Comparison of ENCODE assay signal across 17 mouse cellular contexts in genomic region chr19:8993625-8993912, GRCm38 (mm10). TPM values are rescaled to one million over a fixed set of nuclear protein-coding genes. Genes with fewer than 3 reads are reported as not detected.
DNase-seq lines count a peak whose midpoint lies in the region; ATAC-seq and TF ChIP-seq lines count a peak whose summit lies in the region.
"Had no signal": no experiment of that assay in that cellular context is flagged by ENCODE, and none has a peak within 500 bp of the region (broad histone marks: within the 10 kb centered on the region; RNA-seq: fewer than 3 reads in every experiment).

No protein-coding gene starts in this region.

- no peaks in the 10 kb centered on the region for H3K36me3 ChIP-seq in embryonic facial prominence, embryonic 12.5 days
- no peaks in the 10 kb centered on the region for H3K36me3 ChIP-seq in embryonic facial prominence, embryonic 10.5 days (replicated peaks)
- H3K36me3 ChIP-seq in kidney, adult 2 months (ENCODE audit: control insufficient read depth, insufficient read depth, low read length) = no peaks in the 10 kb centered on the region
- H3K36me3 ChIP-seq in kidney, embryonic 14.5 days (ENCODE audit: control insufficient read depth, insufficient read depth, low read length) = no peaks in the 10 kb centered on the region
- no peaks in the 10 kb centered on the region for H3K36me3 ChIP-seq in limb, embryonic 13.5 days
- H3K36me3 ChIP-seq in hindbrain, embryonic 16.5 days (ENCODE audit: control insufficient read depth, insufficient read depth, low read length) = no peaks in the 10 kb centered on the region
- H3K36me3 ChIP-seq: hindbrain, embryonic 13.5 days; liver, embryonic 13.5 days; neural tube, embryonic 15.5 days had no signal

- H3K4me1 ChIP-seq in embryonic facial prominence, embryonic 12.5 days = peaks cover 56% of the 10 kb centered on the region
- H3K4me1 ChIP-seq in embryonic facial prominence, embryonic 10.5 days = peaks cover 59% of the 10 kb centered on the region
- H3K4me1 ChIP-seq in kidney, adult 2 months (ENCODE audit: control insufficient read depth, insufficient read depth, low read length) = peaks cover 20% of the 10 kb centered on the region
- peaks cover 36% of the 10 kb centered on the region for H3K4me1 ChIP-seq in kidney, embryonic 14.5 days (ENCODE audit: control insufficient read depth, insufficient read depth, low read length)
- peaks cover 28% of the 10 kb centered on the region for H3K4me1 ChIP-seq in brown adipose tissue, adult 24 weeks (ENCODE audit: control insufficient read depth, insufficient read depth, insufficient read length, low read length)
- H3K4me1 ChIP-seq in limb, embryonic 13.5 days = peaks cover 82% of the 10 kb centered on the region
- peaks cover 17% of the 10 kb centered on the region for H3K4me1 ChIP-seq in hindbrain, embryonic 16.5 days (ENCODE audit: control insufficient read depth, insufficient read depth, low read depth, low read length)

- no peaks in the 10 kb centered on the region for H3K9me3 ChIP-seq in embryonic facial prominence, embryonic 12.5 days
- H3K9me3 ChIP-seq in embryonic facial prominence, embryonic 10.5 days = no peaks in the 10 kb centered on the region
- H3K9me3 ChIP-seq in kidney, embryonic 14.5 days (ENCODE audit: control insufficient read depth, low read length) = no peaks in the 10 kb centered on the region
- H3K9me3 ChIP-seq in limb, embryonic 13.5 days = no peaks in the 10 kb centered on the region
- no peaks in the 10 kb centered on the region for H3K9me3 ChIP-seq in hindbrain, embryonic 16.5 days (ENCODE audit: control insufficient read depth, low read length)
- H3K9me3 ChIP-seq: hindbrain, embryonic 13.5 days; liver, embryonic 13.5 days; neural tube, embryonic 15.5 days had no signal

- no peak for DNase-seq in embryonic facial prominence, embryonic 10.5 days (ENCODE audit: low spot score)
- no peak for DNase-seq in kidney, adult 2 months
- DNase-seq in frontal cortex, postnatal 25 days (ENCODE audit: low spot score in 2 of 2) = no peak
- DNase-seq: cerebellum, adult 9-10 months; gastrocnemius, postnatal 10 days; kidney, adult 9 months; layer of hippocampus, adult 9-11 months; lung, postnatal 4 days; spleen, adult 18-20 months had no signal

- H3K4me3 ChIP-seq in embryonic facial prominence, embryonic 12.5 days = no peak overlapping the region
- no peak overlapping the region for H3K4me3 ChIP-seq in embryonic facial prominence, embryonic 10.5 days
- H3K4me3 ChIP-seq in kidney, adult 2 months (ENCODE audit: insufficient read depth, low read depth, low read length) = no peak overlapping the region
- no peak overlapping the region for H3K4me3 ChIP-seq in kidney, embryonic 14.5 days (ENCODE audit: low read length)
- H3K4me3 ChIP-seq in brown adipose tissue, adult 24 weeks (ENCODE audit: insufficient read depth, low read depth, low read length) = peak overlapping the region; percentile 37
- no peak overlapping the region for H3K4me3 ChIP-seq in limb, embryonic 13.5 days
- H3K4me3 ChIP-seq in hindbrain, embryonic 16.5 days (ENCODE audit: low read length) = no peak overlapping the region
- H3K4me3 ChIP-seq: hindbrain, embryonic 13.5 days; liver, embryonic 13.5 days; neural tube, embryonic 15.5 days had no signal

- no peak for ATAC-seq in embryonic facial prominence, embryonic 12.5 days (ENCODE audit: insufficient number of reproducible peaks, insufficient read depth, low FRiP score, low TSS enrichment)
- no peak for ATAC-seq in kidney, embryonic 14.5 days (ENCODE audit: low FRiP score, low TSS enrichment)
- no peak for ATAC-seq in limb, embryonic 13.5 days (ENCODE audit: low FRiP score, low read depth)
- no peak for ATAC-seq in hindbrain, embryonic 16.5 days

- TF ChIP-seq CTCF in kidney, adult 2 months (conservative IDR thresholded peaks at IDR 0.05; ENCODE audit: insufficient read depth, insufficient read length, low read depth, low read length) = no peak

- H3K4me2 ChIP-seq in embryonic facial prominence, embryonic 12.5 days (replicated peaks) = peak overlapping the region; percentile 68; the same call in 1 of the 2 replicates
- no peak overlapping the region for H3K4me2 ChIP-seq in kidney, embryonic 14.5 days (replicated peaks; ENCODE audit: low read depth, low read length)
- peak overlapping the region; percentile 81 for H3K4me2 ChIP-seq in limb, embryonic 13.5 days (replicated peaks)
- H3K4me2 ChIP-seq in hindbrain, embryonic 16.5 days (ENCODE audit: low read length) = no peak overlapping the region
- H3K4me2 ChIP-seq: hindbrain, embryonic 13.5 days; liver, embryonic 13.5 days had no signal

- no peaks in the 10 kb centered on the region for H3K27me3 ChIP-seq in embryonic facial prominence, embryonic 12.5 days
- H3K27me3 ChIP-seq in embryonic facial prominence, embryonic 10.5 days (replicated peaks; ENCODE audit: low read depth, poor library complexity, severe bottlenecking) = peaks cover 33% of the 10 kb centered on the region
- H3K27me3 ChIP-seq in kidney, adult 2 months (replicated peaks; ENCODE audit: control insufficient read depth, insufficient read depth, low read length) = no peaks in the 10 kb centered on the region
- no peaks in the 10 kb centered on the region for H3K27me3 ChIP-seq in kidney, embryonic 14.5 days (ENCODE audit: control insufficient read depth, insufficient read depth, low read length)
- H3K27me3 ChIP-seq in limb, embryonic 13.5 days = no peaks in the 10 kb centered on the region
- H3K27me3 ChIP-seq in hindbrain, embryonic 16.5 days (replicated peaks; ENCODE audit: control insufficient read depth, insufficient read depth, low read length) = peaks cover 11% of the 10 kb centered on the region

- no peak for TF ChIP-seq POLR2A in kidney, adult 2 months (IDR thresholded peaks at IDR 0.05; ENCODE audit: low read depth, low read length)

- 58% methylated on average over 2 of the region's 2 CpGs for WGBS in embryonic facial prominence, embryonic 12.5 days
- whole genome bisulfite sequencing in embryonic facial prominence, embryonic 10.5 days = 66% methylated on average over 2 of the region's 2 CpGs
- WGBS in kidney, adult 2 months = 50% methylated on average over 2 of the region's 2 CpGs
- 46% methylated on average over 2 of the region's 2 CpGs for WGBS in kidney, embryonic 14.5 days
- WGBS in limb, embryonic 13.5 days = 57% methylated on average over 2 of the region's 2 CpGs
- 35% methylated on average over 2 of the region's 2 CpGs for WGBS in hindbrain, embryonic 16.5 days

- no peak overlapping the region for H3K9ac ChIP-seq in embryonic facial prominence, embryonic 12.5 days
- no peak overlapping the region for H3K9ac ChIP-seq in kidney, embryonic 14.5 days (ENCODE audit: low read depth, low read length)
- no peak overlapping the region for H3K9ac ChIP-seq in limb, embryonic 13.5 days
- H3K9ac ChIP-seq in hindbrain, embryonic 16.5 days (ENCODE audit: low read depth, low read length) = no peak overlapping the region
- H3K9ac ChIP-seq: hindbrain, embryonic 13.5 days; liver, embryonic 13.5 days; neural tube, embryonic 15.5 days had no signal

- H3K27ac ChIP-seq in embryonic facial prominence, embryonic 12.5 days = 0 out of 2 replicates have a peak overlapping the region, but pooled peaks have one; percentile 37
- no peak overlapping the region; the same call in 1 of the 2 replicates for H3K27ac ChIP-seq in embryonic facial prominence, embryonic 10.5 days (replicated peaks)
- H3K27ac ChIP-seq in kidney, adult 2 months (ENCODE audit: insufficient read depth, low read depth, low read length) = peak overlapping the region; percentile 20
- H3K27ac ChIP-seq in kidney, embryonic 14.5 days (ENCODE audit: low read depth, low read length) = no peak overlapping the region
- H3K27ac ChIP-seq in brown adipose tissue, adult 24 weeks (replicated peaks; ENCODE audit: low read depth, low read length) = peak overlapping the region; percentile 88
- peak overlapping the region; percentile 98; the same call in 1 of the 2 replicates for H3K27ac ChIP-seq in limb, embryonic 13.5 days
- H3K27ac ChIP-seq in hindbrain, embryonic 16.5 days (ENCODE audit: low read depth, low read length) = no peak overlapping the region
- H3K27ac ChIP-seq: hindbrain, embryonic 13.5 days; liver, embryonic 13.5 days; neural tube, embryonic 15.5 days had no signal

RNA-seq across cellular contexts. Expression of gene Ahnak, which starts 4.5 kb away (rescaled TPM):
- polyA plus RNA-seq in embryonic facial prominence, embryonic 12.5 days (2016; fragmentation: Nextera tagmentation; extraction: Ambion mirVana) = 24.4 and 27.7 TPM in 2 replicates
- 9.3 and 10.0 TPM in 2 replicates for polyA plus RNA-seq in embryonic facial prominence, embryonic 10.5 days (2016; fragmentation: Nextera tagmentation; extraction: Ambion mirVana)
- 11.9 TPM in 2 replicates for polyA plus RNA-seq in kidney, adult 2 months (2012; rRNA removed)
- 7.0 and 10.0 TPM in 2 replicates for polyA plus RNA-seq in kidney, embryonic 14.5 days (2014; fragmentation: Nextera tagmentation; extraction: Ambion mirVana)
- 133 and 177 TPM in 2 replicates for polyA plus RNA-seq in brown adipose tissue, adult 24 weeks (2012; ENCODE audit: insufficient read depth, insufficient read length, missing spikeins)
- 35.2 and 35.6 TPM in 2 replicates for polyA plus RNA-seq in limb, embryonic 13.5 days (2015; fragmentation: Nextera tagmentation; extraction: Ambion mirVana)
- polyA plus RNA-seq in hindbrain, embryonic 16.5 days (2015; fragmentation: Nextera tagmentation; extraction: Ambion mirVana) = 3.5 and 4.8 TPM in 2 replicates

RNA-seq across cellular contexts. Expression of gene Eef1g, which starts 26.7 kb away (rescaled TPM):
- polyA plus RNA-seq in embryonic facial prominence, embryonic 12.5 days (2016; fragmentation: Nextera tagmentation; extraction: Ambion mirVana) = 471 and 477 TPM in 2 replicates
- polyA plus RNA-seq in embryonic facial prominence, embryonic 10.5 days (2016; fragmentation: Nextera tagmentation; extraction: Ambion mirVana) = 550 and 554 TPM in 2 replicates
- 203 and 236 TPM in 2 replicates for polyA plus RNA-seq in kidney, adult 2 months (2012; rRNA removed)
- 479 and 516 TPM in 2 replicates for polyA plus RNA-seq in kidney, embryonic 14.5 days (2014; fragmentation: Nextera tagmentation; extraction: Ambion mirVana)
- 134 and 135 TPM in 2 replicates for polyA plus RNA-seq in brown adipose tissue, adult 24 weeks (2012; ENCODE audit: insufficient read depth, insufficient read length, missing spikeins)
- polyA plus RNA-seq in limb, embryonic 13.5 days (2015; fragmentation: Nextera tagmentation; extraction: Ambion mirVana) = 508 and 512 TPM in 2 replicates
- polyA plus RNA-seq in hindbrain, embryonic 16.5 days (2015; fragmentation: Nextera tagmentation; extraction: Ambion mirVana) = 284 and 301 TPM in 2 replicates

RNA-seq across cellular contexts. Expression of gene Tut1, which starts 39.9 kb away (rescaled TPM):
- polyA plus RNA-seq in embryonic facial prominence, embryonic 12.5 days (2016; fragmentation: Nextera tagmentation; extraction: Ambion mirVana) = 35.6 and 38.1 TPM in 2 replicates
- polyA plus RNA-seq in embryonic facial prominence, embryonic 10.5 days (2016; fragmentation: Nextera tagmentation; extraction: Ambion mirVana) = 45.2 and 47.8 TPM in 2 replicates
- polyA plus RNA-seq in kidney, adult 2 months (2012; rRNA removed) = 14.1 and 14.3 TPM in 2 replicates
- 25.1 and 31.7 TPM in 2 replicates for polyA plus RNA-seq in kidney, embryonic 14.5 days (2014; fragmentation: Nextera tagmentation; extraction: Ambion mirVana)
- 6.9 and 7.5 TPM in 2 replicates for polyA plus RNA-seq in brown adipose tissue, adult 24 weeks (2012; ENCODE audit: insufficient read depth, insufficient read length, missing spikeins)
- 35.6 and 36.5 TPM in 2 replicates for polyA plus RNA-seq in limb, embryonic 13.5 days (2015; fragmentation: Nextera tagmentation; extraction: Ambion mirVana)
- polyA plus RNA-seq in hindbrain, embryonic 16.5 days (2015; fragmentation: Nextera tagmentation; extraction: Ambion mirVana) = 23.9 and 26.3 TPM in 2 replicates

RNA-seq across cellular contexts. Expression of gene Mta2, which starts 51.9 kb away (rescaled TPM):
- 202 and 211 TPM in 2 replicates for polyA plus RNA-seq in embryonic facial prominence, embryonic 12.5 days (2016; fragmentation: Nextera tagmentation; extraction: Ambion mirVana)
- 212 and 216 TPM in 2 replicates for polyA plus RNA-seq in embryonic facial prominence, embryonic 10.5 days (2016; fragmentation: Nextera tagmentation; extraction: Ambion mirVana)
- 16.9 and 19.8 TPM in 2 replicates for polyA plus RNA-seq in kidney, adult 2 months (2012; rRNA removed)
- polyA plus RNA-seq in kidney, embryonic 14.5 days (2014; fragmentation: Nextera tagmentation; extraction: Ambion mirVana) = 45.3 and 67.2 TPM in 2 replicates
- 28.2 and 30.6 TPM in 2 replicates for polyA plus RNA-seq in brown adipose tissue, adult 24 weeks (2012; ENCODE audit: insufficient read depth, insufficient read length, missing spikeins)
- polyA plus RNA-seq in limb, embryonic 13.5 days (2015; fragmentation: Nextera tagmentation; extraction: Ambion mirVana) = 192 and 193 TPM in 2 replicates
- 91.3 and 103 TPM in 2 replicates for polyA plus RNA-seq in hindbrain, embryonic 16.5 days (2015; fragmentation: Nextera tagmentation; extraction: Ambion mirVana)

Comparison
In these comparisons a context has a peak if more than half of its experiments do, and no peak if none do; other contexts are left out.
1. H3K27ac ChIP-seq: peak in embryonic facial prominence, embryonic 12.5 days (single experiment), kidney, adult 2 months (single experiment), brown adipose tissue, adult 24 weeks (single experiment) and limb, embryonic 13.5 days (single experiment); none in embryonic facial prominence, embryonic 10.5 days (single experiment), kidney, embryonic 14.5 days (single experiment) and hindbrain, embryonic 16.5 days (single experiment).
2. H3K4me2 ChIP-seq: peak in embryonic facial prominence, embryonic 12.5 days (single experiment) and limb, embryonic 13.5 days (single experiment); none in kidney, embryonic 14.5 days (single experiment) and hindbrain, embryonic 16.5 days (single experiment).